Mouse (Mus musculus) 3134 (cell line): ENCODE measurements around the gene Wasf3.
"Not testable (repeated sequence)": the region's sequence is repeated elsewhere in the genome, so short reads cannot be mapped to it uniquely, and the experiment has no call there.

Source experiments
- DNase-seq: peaks from one replicate; pipeline ENCODE4 v3.0.0-alpha.2; 2011; ENCODE audit warnings: low spot score; ENCODE audit not compliant: insufficient read length; ENCODE audit errors: extremely low read depth

Gene Wasf3

DNA sequence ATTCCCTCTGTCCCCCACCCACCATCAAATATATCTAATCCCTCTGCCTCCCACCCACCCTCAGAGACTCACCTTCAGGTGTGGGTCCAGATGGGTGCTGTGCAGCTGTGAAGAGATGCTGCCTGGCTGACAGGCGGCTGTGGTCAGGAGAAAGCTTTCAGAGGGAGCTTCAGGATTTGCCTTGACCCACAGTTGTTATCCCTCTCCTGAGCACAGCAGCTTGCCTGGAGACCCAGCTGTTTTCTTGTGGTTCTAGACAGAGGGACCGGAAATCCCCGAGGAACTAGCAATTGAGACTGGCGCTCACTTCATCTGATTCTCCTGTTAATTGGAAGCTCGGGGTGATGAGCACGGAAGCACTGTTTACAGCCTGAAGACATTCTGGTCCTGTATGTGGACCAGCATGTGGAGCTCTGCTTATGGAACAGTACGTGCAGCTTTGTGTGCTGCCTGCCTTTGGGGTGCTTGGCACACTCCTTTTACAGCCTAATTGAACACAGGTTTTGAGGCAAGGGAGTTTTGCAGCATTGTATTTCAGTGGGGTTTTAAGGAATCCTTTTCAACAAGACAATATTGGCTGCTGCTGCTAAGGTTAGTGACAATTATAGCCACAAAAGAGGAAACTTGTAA is 54.5 kb downstream of the Wasf3 start:
- DNase-seq = no peak

DNA sequence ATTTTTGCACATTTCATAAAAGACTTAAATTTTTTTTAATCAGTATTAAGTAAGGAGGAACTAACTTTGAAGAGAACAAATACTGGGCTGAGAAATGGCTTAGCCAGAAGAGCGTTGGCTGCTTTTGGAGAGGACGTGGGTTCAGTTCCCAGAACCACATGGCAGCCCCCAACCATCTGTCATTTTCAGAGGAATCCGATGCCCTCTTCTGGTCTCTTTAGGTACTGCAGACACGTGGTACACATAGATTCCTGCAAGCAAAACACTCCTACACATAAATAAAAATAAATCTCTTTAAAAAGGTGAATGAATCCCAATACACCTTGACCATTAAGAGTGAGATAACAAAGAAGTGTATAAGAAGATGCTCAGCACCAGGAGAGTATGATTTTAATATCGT is 55.5 kb downstream of the Wasf3 start:
- DNase-seq = no peak

DNA sequence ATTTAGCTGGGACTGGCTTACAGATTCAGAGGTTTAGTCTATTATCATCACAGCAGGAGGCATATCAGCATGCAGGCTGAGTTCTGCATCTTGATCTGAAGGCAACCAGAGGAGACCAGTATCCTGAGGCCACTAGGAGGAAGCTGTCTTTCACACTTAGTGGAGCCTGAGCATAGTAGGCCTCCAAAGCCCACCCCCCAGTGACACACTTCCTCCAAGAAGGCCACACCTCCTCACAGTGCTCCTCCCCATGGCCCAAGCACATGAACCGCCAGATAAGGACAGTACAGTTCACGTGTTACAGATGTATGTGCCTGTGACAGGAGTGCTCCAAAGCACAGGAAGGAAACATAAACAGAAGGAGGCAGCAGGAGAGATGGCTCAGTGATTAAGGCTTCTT is 58.0 kb downstream of the Wasf3 start:
- no peak for DNase-seq

DNA sequence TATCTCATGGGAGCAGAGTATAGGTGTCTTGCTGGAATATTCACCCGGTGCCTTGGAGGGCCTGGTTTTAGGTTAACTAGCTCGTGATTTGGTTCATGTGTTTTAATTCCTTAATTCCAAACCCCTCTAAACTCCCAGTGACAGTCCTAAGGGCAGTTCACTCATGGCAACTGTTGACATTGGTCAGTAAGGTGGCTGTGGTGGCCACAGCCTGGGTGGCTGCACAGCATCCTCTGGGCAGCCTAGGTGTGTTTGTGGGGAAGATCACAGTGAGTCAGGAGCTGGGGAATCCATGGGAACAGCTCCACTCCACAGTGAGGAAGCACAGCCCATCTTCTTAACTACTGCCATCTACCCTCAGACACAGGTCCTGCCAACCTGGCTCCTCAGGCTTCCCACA is 61.8 kb downstream of the Wasf3 start:
- no peak for DNase-seq

DNA sequence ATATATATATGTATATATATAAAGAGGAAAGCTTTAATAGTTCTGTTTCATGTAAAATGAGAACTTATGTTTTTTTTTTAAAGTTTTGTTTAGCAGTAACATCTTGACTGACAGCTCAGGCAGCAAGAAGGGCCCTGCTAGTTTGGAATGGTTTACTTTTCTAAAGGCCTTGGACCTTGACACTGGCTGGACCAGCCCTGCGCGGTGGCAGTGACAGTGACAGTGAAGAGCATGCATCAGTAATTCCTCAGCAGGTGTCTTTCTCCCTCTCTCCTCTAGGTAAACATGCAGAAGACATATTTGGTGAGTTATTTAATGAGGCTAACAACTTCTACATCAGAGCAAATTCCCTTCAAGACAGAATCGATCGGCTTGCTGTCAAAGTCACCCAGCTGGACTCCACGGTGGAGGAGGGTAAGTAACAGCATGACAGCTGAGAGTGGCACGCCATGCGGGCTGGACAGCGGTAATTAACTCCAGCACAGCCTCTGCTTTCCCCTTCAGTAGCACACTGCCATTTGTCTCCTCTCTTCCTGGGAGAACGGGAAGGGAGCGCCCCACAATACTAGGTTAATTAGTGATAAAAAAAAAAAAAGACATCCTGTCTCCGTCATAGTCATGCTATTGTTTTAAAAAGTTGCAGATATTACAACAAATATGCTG is 66.9 kb downstream of the Wasf3 start:
- DNase-seq = no peak

DNA sequence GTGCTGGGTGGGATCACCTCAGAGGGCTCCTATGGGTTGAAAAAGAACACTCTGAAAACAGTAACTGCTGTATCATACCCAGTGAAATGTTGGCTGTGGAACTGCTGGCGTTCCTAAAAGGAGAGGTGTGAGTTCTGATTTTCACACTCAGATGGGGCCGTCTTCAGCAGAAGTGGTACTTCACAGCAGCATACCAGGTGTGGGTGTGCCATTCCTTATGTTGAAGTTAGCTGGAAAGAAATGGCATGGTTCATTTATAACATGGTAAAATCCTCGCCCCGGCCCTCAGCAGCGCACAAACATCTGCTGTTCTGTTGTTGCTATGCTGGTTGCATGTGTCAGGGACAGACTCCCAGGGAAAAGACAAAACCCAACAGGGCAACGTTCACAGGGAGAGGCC is 68.8 kb downstream of the Wasf3 start:
- no peak for DNase-seq

DNA sequence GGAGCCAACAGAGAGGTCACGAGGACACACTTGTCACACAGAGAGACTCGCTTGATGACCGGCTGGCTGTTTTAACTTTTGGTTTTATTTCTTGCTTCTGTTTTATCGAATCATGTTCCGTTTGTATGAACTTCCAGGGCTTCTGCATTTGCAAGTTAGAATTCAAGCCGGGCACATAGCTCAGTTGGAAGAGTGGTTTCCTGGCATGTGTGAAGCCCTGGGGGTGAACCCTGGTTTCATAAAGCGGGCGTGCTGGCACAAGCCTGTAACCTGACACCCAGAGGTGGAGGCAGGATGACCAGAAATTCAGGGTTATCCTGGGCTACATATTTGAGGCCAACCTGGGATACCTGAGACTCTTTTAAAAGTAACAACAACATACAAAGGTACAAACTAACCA is 76.8 kb downstream of the Wasf3 start:
- DNase-seq = no peak

DNA sequence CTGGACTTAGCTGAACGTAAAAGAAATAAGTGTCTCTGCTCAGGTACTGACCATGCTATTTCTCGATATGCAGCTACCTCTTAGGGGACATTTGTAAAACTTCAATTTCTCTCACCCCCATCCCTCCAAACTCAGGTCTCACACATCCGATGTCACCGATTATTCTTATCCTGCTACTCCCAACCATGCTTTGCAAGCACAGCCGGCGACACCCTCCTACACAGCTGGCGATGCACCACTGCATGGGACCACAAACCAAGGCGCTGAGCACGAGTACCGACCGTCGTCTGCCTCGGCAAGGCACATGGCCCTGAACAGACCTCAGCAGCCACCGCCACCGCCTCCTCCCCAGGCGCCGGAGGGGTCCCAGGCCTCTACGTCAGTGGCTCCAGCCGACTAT is 81.9 kb downstream of the Wasf3 start:
- no peak for DNase-seq

DNA sequence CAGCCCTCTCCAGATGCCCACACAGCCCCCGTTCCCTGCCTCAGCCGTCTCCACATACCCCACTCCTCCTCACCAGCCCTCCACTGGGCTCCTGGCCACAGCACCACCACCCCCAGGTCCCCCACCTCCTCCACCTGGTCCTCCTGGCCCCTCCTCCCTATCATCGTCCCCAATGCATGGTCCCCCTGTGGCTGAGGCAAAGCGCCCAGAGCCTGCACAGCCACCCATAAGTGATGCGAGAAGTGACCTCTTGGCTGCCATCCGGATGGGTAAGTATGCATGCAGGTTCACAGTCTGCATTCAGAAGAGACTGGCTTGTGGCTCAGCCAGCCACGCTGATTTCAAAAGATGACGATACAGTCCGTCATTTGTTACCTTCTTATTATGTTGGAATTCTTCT is 83.5 kb downstream of the Wasf3 start:
- no peak for DNase-seq

DNA sequence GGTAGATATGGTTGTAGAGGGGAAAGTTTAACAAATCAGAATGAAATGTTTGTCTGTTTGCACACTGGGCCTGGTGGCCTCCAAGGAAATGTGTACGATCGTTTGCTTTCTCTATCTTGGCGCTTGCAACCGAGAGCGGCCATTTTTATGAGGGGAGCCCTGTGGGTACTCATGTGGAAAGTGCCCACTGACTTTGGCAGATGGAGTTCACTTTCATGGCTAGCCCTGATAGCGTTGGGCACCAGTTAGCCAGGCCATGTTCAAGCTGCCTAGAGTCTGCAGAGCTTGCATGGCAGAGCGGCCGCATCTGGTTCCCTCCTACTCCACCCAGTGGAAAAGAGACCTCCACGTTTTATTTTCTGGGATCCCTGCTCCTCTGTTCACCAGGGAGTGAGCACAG is 86.0 kb downstream of the Wasf3 start:
- no peak for DNase-seq

DNA sequence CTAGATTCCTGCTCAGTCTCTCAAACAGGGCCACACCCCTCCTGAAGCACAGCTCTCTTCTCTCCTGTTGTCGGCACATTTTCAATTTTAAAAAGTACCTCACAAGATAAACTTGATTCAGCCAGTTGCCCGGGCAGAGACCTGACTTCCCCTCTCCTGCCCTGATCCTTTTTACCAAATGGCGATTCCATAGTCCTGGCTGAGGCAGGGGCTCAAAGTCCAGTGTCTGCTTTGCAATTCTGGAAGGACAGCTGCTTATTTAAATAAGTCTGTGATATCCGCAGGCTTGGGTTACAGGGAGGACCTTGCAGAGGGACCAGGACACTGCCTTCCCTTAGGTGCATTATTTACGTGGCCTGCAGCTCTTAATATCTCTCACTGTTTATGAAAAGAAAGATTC is 86.5 kb downstream of the Wasf3 start:
- no peak for DNase-seq

DNA sequence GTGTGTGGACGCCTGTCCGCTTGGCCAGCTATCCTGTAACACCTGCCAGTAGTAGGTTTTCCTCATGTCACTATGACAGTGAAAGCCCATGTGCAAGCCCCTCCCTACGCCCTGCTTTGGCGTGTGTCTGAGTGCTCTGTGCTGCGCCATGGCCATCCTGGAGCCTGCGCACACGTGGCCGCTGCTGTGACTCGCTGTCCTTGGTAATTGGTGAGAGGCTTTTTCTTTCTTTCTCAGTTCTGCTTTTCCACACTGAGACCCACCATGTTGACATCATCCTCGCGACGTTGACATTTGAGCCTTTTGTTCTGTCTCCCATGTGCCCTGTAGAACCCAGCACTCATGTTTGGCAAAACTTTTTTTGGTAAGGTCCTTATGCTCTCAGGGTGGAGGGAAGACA is 87.0 kb downstream of the Wasf3 start:
- no peak for DNase-seq

DNA sequence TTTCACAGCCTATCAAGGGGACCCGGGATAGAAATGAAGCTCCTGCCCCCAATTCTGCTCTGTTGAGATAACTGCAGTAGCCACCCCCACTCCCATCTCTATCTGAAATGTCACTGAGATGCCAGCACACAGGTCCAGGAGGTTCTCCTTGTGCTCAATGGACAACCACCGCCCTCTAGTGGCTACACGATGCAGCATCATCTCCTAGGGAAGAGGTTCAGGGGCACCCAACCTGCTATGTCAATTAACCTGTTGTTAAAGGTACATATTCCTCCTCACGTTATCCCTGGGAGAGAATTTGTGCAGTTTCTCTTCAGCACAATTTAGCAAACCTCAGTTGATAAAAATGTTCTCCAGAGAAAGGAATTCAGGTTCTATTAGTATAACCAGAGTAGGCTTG is 94.8 kb downstream of the Wasf3 start:
- DNase-seq = not testable (repeated sequence)

DNA sequence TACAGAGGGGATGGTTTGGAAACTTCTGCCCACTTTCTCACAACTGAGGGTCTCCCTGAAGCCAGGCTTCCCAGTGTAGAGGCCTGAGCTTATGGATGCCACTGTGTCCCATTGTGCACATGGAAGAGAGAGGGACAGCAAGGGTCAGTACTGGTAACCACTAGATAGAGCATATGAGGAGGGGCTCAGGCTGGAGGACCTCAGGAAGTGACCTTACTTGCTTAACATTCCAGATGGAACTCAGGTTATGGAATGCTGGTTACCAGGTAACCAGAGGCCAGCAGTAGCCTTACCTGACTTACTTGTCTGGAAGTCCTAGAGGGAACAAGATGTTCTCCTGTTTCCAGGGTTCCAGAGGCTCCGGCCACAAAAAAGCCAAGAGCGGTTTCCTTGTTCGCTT is 96.9 kb downstream of the Wasf3 start, which contains the start of gene Gm6408:
Gene Gm6408 (plus strand): TSS at position 301 of the 400 bp plus-strand sequence.
- DNase-seq = not testable (repeated sequence)

DNA sequence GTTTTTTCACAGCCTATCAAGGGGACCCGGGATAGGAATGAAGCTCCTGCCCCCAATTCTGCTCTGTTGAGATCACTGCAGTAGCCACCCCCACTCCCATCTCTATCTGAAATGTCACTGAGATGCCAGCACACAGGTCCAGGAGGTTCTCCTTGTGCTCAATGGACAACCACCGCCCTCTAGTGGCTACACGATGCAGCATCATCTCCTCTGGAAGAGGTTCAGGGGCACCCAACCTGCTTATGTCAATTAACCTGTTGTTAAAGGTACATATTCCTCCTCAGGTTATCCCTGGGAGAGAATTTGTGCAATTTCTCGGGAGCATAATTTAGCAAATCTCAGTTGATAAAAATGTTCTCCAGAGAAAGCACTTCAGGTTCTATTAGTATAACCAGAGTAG is 104.2 kb downstream of the Wasf3 start:
- DNase-seq = not testable (repeated sequence)

DNA sequence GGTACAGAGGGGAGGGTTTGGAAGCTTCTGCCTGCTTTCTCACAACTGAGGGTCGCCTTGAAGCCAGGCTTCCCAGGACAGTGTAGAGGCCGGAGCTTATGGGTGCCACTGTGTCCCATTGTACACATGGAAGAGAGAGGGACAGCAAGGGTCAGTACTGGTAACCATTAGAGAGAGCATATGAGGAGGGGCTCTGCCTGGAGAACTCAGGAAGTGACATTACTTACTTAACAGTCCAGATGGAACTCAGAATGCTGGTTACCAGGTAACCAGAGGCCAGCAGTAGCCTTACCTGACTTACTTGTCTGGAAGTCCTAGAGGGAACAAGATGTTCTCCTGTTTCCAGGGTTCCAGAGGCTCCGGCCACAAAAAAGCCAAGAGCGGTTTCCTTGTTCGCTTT is 106.3 kb downstream of the Wasf3 start, which contains the start of gene Gm6370:
Gene Gm6370 (plus strand): TSS at position 301 of the 400 bp plus-strand sequence.
- not testable (repeated sequence) for DNase-seq

DNA sequence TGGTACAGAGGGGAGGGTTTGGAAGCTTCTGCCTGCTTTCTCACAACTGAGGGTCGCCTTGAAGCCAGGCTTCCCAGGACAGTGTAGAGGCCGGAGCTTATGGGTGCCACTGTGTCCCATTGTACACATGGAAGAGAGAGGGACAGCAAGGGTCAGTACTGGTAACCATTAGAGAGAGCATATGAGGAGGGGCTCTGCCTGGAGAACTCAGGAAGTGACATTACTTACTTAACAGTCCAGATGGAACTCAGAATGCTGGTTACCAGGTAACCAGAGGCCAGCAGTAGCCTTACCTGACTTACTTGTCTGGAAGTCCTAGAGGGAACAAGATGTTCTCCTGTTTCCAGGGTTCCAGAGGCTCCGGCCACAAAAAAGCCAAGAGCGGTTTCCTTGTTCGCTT is 117.3 kb downstream of the Wasf3 start, which contains the start of gene 4930449I24Rik:
Gene 4930449I24Rik (plus strand): TSS at position 301 of the 400 bp plus-strand sequence.
- not testable (repeated sequence) for DNase-seq

DNA sequence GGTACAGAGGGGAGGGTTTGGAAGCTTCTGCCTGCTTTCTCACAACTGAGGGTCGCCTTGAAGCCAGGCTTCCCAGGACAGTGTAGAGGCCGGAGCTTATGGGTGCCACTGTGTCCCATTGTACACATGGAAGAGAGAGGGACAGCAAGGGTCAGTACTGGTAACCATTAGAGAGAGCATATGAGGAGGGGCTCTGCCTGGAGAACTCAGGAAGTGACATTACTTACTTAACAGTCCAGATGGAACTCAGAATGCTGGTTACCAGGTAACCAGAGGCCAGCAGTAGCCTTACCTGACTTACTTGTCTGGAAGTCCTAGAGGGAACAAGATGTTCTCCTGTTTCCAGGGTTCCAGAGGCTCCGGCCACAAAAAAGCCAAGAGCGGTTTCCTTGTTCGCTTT is 129.0 kb downstream of the Wasf3 start, which contains the start of gene Gm3402:
Gene Gm3402 (plus strand): TSS at position 301 of the 400 bp plus-strand sequence.
- not testable (repeated sequence) for DNase-seq
